Mouse (Mus musculus): ENCODE measurements around the gene Parn.
A peak's percentile ranks its signal among the peaks of the same experiment; 100 is the strongest.

Gene Parn

GRCm38 (mm10) chr16:13621745-13622507 lies 46.0 kb downstream of the Parn start:
- no peak for DNase-seq (ENCODE audit: low spot score in 2 of 2)

- DNase-seq (ENCODE audit: low spot score in 2 of 2), result no peak
These were observed 47.8 kb downstream of the Parn start for GRCm38 (mm10) chr16:13620194-13620593.

- no peak for DNase-seq (ENCODE audit: low spot score in 2 of 2)
These were observed 52.7 kb downstream of the Parn start for GRCm38 (mm10) chr16:13615276-13615675.

GRCm38 (mm10) chr16:13612571-13612970 lies 55.4 kb downstream of the Parn start:
- no peak for DNase-seq (ENCODE audit: low spot score in 2 of 2)

DNA sequence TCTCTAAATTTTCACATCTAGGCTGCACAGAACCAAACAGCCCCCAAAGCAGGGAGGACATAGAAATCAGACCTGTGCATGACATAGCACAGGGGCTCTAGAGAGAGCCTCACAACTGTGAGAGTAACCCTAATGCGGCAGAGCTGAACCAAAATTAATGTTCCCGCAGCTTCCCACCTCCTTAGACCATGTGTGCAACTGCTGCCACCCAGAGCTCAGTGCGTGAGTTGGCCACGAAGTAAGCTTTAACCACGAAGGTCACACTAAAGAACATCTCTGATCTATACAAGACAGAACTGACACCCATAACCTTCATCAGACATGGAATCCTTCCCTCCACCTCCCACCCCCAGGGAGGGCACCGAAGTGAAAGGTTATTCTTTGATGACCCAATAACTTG lies 55.9 kb downstream of the Parn start:
- DNase-seq (ENCODE audit: low spot score in 2 of 2), result peak; percentile 11 to 12

DNA sequence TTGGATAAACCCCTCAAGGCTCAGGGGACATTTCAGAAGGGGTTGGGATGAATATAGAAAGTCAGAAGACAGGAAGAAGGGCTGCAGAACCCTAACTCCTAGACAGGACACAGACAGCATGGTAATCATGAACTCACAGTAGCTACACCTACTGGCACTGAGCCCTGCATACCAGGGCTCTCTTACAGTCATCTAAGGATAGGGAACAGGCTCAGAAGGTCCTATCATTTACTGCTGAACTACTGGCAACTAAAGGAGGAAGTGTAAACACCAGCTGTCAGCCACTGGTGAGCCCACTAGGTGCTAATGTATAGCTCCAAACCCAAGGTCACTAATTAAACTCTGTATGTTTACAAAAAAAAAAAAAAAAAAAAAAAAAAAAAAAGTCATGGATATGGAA lies 56.6 kb downstream of the Parn start:
- DNase-seq (ENCODE audit: low spot score in 2 of 2), result no peak

DNA sequence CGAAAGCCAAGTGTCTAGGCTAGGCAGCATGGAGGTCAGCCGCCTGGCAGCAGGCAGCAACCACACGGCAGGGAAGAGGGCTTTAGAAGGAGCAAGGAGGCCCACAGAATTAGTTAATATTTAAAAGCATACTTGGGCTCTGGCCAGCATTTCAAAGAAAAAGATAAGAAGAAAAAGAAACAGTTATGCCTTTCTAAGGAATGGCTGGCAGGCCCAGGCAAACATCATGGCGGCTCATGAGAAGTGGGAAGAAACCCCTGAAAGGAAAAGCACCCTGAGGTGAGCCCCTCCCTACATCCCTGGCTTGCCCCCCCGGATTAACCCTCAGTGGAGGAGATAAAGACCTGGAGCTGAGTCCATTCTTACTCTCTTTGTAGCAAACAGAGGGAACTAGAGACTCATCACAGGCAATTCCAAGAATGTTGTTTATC lies 57.0 kb downstream of the Parn start:
- no peak for DNase-seq (ENCODE audit: low spot score in 2 of 2)

DNA sequence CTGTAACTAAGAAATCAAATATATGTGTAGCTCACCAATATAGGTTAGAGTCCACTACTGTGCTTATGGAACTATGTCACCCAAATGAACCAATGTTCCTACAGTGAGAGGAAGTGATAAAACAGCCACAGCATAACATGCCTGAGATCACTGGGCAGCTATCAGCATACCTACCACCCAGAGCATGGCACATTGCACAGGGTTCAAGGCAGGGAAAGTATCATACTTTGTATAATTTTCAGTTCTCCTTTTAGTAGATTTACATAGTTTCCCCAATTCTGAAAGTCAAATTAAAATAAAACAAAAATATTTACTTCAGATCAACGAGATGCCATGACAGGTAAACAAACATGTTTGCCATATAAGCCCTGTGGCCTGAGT lies 59.3 kb downstream of the Parn start:
- DNase-seq (ENCODE audit: low spot score in 2 of 2), result no peak

DNA sequence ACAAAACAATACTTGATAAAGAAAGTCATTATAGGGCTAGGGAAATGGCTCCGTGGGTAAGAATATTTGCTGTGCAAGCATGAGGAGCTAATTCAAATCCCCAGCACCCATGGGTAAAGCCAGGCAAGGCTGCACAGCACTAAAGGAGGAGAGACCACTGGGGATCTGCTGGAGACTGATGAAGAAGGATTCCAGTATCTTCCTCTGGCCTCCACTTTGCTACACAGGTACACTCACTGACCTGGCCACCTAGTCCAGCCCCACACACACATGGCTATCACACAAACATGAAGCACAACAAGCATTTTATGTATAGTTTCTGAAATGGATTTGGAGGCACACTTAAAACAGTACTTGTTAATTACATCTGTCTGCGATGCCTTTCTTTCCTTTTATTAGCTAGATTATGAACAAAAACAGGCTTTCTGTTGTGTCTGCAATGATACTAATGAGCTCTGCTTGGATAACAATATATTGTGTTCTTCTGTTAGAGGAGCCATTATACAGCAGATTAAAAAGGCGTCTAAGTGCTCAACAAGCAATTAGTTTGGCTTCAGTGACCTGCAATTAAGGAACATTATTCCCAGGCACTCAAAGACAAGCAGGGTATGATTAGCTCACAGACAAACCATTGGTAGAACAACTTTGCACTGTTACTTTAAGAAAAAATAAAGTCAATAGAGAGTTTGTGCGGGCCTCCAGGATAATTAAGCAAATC lies 59.8 kb downstream of the Parn start:
- DNase-seq (ENCODE audit: low spot score in 2 of 2), result no peak

GRCm38 (mm10) chr16:13602779-13603178 lies 65.2 kb downstream of the Parn start:
- no peak for DNase-seq (ENCODE audit: low spot score in 2 of 2)

DNA sequence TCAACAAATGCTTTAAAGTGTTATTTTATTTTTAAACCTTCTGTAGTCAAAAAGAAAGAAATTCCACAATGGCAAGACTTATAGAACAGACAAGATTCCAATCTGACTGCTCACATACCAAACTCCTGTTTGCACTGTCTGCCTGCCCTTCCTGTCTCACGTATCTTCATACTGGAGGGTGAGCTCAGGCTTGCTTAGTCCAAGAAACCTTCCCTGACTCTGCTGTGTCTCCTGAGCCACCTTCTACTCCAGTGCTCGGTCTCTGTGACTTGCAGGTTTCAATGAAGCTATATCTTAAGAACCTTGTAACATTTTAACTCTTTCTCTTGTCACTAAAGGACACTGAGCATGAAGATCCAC lies 78.9 kb downstream of the Parn start:
- DNase-seq (ENCODE audit: low spot score in 2 of 2), result no peak

GRCm38 (mm10) chr16:13588182-13589048 lies 79.6 kb downstream of the Parn start:
- DNase-seq (ENCODE audit: low spot score in 2 of 2), result no peak

GRCm38 (mm10) chr16:13585234-13585633 lies 82.7 kb downstream of the Parn start:
- no peak for DNase-seq (ENCODE audit: low spot score in 2 of 2)

GRCm38 (mm10) chr16:13580784-13581183 lies 87.2 kb downstream of the Parn start:
- no peak for DNase-seq (ENCODE audit: low spot score in 2 of 2)

GRCm38 (mm10) chr16:13580016-13580415 lies 88.0 kb downstream of the Parn start:
- no peak for DNase-seq (ENCODE audit: low spot score in 2 of 2)

GRCm38 (mm10) chr16:13575306-13575705 lies 92.7 kb downstream of the Parn start:
- DNase-seq (ENCODE audit: low spot score in 2 of 2), result no peak

- no peak for DNase-seq (ENCODE audit: low spot score in 2 of 2)
These were observed 99.7 kb downstream of the Parn start for GRCm38 (mm10) chr16:13568280-13568679.

GRCm38 (mm10) chr16:13567614-13568013 lies 100.4 kb downstream of the Parn start:
- DNase-seq (ENCODE audit: low spot score in 2 of 2), result no peak

GRCm38 (mm10) chr16:13566351-13566750 lies 101.6 kb downstream of the Parn start:
- no peak for DNase-seq (ENCODE audit: low spot score in 2 of 2)

DNA sequence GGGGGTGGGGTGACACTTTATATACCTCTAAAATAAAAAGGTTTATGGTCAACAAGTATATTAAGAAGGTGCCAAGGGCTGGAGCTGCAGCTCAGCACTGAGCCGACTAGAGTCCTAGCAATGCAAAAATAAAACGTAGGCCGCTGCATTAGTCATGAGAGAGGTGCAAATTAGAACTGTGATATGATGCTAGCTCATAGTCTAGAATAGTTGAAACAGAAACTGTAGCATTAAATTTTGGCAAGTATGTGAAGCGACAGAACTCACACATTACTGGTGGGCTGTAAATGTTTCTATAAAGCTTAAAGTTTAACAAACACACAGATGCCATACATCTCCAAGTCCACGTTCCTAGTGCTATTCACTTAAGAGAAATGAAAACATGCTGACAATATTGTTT lies 102.7 kb downstream of the Parn start:
- peak; percentile 39 to 59 for DNase-seq (ENCODE audit: low spot score in 2 of 2)

- no peak for DNase-seq (ENCODE audit: low spot score in 2 of 2)
These were observed 110.2 kb downstream of the Parn start for GRCm38 (mm10) chr16:13557784-13558183.

GRCm38 (mm10) chr16:13556954-13557470 lies 111.0 kb downstream of the Parn start:
- no peak for DNase-seq (ENCODE audit: low spot score in 2 of 2)

Measured in right cerebral cortex, adult 2 months (tissue).